Mouse (Mus musculus) ovary, postnatal 36 days (tissue): Measurements from ENCODE around the gene Utp14b.

Experiments
- DNase-seq: peaks from one replicate; pipeline ENCODE4 v3.0.0; 2022; ENCODE audit warnings: low spot score, mixed read lengths

Gene Utp14b

DNA sequence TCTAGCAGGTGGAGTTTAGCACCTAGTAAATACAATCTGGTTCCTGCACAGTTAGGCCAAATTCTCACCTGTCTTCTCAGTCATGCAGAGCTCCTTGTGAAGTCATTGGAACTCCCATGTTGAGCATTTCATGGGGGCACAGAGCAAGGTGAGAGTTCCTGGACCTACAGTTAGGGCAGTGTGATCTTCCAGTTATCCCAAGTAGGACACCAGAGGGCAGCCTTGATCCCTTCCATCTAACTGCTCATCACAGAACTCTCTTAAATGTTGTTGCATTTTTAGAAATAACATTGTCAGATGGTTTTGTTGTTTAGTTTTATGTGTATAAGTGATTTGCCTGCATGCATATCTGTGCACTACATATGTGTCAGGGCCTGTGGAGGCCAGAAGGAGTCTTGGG, 29.0 kb downstream of the Utp14b start:
- DNase-seq, result no peak

DNA sequence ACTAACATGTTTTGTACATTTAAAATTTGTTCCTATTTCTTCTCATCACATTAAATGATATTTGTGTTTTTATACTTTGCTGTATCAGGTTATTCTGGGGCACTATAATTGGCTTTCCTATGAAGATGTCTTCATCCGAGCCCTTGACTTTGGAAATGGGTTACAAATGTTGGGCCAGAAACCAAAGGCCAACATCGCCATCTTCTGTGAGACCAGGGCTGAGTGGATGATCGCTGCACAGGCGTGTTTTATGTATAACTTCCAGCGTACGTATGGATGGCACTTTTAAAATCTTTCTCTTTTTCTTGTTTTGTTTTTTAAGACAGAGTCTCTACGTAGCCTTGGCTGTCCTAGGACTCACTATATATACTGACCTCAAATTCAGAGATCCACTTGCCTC, 30.3 kb downstream of the Utp14b start:
- DNase-seq, result no peak

DNA sequence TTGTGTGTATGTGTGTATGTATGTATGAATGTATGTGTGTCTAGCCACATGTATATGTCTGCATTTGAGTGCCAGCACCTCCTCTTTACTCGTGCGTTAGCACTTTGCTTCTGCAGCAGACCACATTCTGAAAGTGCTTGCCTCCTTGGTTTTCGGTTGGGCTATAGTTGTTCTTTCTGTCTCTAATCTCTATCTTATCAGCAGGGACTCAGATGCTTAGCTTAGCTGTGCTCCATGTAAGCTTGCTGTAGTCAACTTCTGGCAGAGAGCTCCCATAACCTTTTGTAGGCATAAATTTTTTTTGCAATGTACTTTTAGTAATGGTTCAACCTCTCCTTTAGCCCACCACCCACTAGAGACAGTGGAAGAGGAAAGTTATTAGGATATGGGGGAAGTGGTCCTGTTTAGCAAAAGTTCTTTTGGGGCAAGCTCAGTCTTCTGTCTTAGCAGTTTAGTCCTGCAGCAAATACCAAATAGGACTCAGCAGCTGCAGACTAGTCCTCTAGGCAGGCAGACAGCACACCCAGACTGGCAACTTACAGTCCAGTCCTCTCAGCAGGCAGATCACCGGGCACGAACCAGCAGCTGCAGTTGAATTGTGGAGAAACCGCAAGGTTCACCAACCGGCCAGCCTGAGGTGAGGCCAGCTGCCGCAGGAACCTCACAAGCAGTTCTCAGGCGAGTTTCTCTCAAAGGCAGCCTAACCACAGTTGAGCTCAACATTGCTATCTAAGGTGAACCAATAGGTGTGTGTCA, 36.8 kb downstream of the Utp14b start:
- DNase-seq, result no peak

DNA sequence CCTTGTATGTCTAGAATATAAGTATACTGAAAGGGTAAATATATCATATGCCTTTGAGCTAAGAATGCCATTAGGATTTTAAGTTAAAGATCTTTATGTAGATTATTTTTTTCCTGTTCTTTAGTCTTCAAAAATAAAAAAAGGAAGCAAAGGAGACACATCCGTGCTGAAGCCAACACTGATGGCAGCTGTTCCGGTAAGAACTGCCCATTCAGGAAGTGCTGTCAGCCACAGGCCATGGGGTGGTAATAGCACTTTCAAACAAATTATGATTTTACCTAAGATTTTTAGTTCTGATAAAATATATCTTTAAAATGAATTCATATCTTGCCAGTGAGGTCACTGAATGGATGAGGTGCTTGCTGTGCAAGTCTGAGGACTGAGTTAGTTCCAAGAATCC, 38.5 kb downstream of the Utp14b start:
- DNase-seq, result no peak

DNA sequence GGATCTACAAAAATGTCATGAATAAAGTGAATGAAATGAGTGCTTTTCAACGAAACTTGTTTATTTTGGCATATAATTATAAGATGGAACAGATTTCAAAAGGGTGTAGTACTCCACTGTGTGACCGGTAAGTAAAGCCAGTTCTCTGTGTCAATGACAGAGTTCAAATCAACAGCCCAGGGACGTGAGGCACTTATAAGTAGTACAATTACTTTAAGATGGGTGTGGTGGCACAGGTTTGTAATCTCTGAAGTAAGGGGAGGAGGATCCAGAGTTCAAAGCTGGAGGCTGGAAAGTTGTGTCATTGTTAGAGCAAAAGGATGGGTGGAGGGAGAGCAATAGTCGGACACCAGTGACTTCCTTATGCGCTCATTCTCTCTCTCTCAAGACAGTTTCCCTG, 39.1 kb downstream of the Utp14b start:
- no peak for DNase-seq

DNA sequence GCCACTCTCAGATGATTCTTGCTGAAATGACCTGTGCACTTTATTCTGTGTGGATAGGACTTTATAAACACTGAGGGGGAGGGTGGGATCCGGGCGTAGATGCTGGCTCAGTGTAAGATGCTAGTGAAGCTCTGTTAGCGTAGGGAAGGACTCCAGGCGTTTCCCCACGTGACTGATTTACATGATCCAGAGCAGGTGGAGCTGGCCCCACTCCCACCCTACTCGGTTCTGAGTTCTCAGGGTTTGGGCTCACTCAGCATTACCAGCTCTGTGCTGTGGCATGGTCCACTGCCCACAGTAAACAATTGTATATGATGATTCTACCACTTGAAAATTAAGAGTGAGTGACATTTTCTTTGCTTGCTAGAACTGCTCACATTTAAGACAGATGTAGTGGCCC, 40.3 kb downstream of the Utp14b start:
- DNase-seq, result no peak

DNA sequence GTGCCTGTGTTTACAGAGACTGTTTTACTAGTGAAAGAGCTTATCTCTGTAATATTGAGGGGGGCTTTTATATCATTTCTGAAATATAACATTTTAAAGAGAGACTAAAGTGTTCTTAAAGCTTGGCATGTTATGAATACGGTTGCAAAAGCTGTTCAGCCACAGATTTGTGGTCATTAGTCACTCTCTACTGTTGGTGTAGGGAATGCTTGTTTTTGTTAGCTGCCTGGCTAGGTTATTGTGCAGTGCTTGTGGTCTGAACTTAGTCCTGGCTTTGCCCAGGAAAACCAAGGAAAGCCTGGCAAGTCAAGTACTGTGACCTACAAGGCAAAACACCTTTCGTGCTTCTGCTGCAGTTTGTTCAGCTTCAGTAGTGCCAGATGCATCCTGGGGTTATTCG, 43.9 kb downstream of the Utp14b start:
- no peak for DNase-seq

DNA sequence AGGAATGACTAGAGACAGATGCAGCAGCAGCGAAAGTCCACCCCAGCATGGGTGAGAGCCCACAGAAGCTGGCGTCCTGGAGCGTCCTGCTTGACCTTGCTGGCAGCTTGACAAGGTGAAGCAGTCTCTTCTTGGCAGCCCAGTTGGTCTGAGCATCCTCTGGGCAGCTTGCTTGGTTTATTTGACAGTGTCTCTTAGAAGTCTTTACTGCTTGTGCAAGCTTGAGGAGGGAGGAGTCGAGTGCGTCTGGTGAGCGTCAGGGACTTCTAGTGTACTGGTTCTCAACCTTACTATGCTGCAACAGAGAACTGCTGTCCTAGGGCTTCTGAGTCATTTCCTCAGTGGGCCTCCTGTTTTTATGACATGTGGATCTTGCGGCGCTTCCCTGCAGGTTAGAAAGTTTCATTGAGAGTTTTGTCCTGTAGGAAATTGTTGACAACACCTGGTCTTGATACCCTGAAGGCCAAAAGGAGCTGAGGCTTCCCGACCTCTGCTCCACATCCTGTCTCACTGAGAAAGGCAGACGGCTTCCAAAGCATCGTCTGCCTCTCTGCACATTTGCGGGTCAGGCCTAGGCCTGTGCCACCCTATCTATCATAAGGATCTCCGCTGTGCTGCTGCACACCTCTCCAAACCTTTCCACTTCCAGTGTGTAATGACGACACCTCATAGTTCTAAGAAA, 44.6 kb downstream of the Utp14b start:
- no peak for DNase-seq

DNA sequence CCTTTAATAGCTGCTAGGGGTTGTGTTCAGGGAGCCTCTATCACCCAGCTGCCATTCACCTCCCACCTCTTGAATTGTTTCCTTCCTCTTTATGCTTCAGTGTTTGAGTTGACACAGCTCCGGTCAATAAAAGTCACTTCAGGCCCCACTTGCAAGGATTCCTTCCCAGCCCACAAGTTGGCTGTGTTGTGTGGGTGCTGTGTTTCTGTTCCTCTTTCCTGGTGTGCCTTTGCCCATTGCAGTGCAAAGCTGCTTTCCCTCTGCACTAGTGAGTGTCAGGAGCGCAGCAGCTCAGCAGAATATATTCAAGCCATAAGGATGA, 45.1 kb downstream of the Utp14b start:
- DNase-seq, result no peak

DNA sequence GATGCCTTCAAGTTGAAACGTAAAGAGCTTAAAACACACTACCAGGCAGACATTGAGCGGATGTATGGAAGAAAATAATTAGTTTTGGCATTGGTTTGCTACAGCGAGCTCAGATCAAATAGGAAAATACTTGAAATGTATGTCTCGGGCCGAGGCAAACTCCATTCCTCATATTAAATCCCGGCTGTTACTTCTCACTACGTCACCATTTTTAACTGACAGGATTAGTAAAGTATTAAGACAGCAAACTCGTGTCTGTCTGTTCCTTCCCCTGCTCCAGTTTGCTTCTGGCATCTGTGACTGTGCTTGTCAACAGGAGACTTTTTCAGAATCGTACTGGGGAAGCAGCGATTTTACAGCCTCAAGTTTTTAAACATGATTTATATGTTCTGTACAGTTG, 48.5 kb downstream of the Utp14b start:
- DNase-seq, result no peak

DNA sequence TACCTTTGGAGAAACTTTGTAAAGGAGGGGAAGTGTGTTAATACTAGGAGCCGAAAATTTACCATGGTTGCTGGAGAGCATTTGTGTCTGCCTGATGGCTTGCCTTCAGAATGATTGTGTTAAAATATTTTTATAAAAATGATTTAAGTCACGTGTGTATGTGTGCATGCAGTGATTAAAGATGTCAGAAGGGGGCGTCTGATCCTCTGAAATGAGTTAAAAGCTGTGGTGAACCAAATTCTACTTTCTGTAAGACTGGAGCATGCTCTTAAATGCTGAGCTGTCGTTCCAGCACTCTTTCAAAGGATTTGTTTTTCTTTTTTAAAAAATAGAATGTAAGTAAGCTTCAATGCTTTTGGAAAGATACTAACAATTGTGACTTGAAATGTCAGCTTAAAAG, 49.4 kb downstream of the Utp14b start:
- no peak for DNase-seq

DNA sequence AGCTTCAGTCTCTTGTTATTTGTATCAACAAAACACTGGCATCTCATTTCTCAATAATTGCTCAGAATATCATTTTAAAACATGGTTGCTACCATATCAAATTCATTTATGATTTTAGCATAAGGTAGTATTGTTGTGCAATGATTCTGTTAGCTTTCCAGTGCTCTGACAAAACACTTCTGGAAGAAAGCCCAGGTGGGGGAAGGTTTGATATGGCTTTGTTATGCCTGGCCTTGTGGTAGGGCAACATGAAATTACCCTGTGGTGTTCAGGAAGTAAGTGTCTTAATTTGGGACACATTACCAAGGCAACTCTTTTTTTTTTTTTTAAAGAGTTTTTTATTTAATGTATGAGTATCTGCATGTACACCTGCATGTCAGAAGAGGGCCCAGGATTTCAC, 52.2 kb downstream of the Utp14b start:
- DNase-seq, result no peak

DNA sequence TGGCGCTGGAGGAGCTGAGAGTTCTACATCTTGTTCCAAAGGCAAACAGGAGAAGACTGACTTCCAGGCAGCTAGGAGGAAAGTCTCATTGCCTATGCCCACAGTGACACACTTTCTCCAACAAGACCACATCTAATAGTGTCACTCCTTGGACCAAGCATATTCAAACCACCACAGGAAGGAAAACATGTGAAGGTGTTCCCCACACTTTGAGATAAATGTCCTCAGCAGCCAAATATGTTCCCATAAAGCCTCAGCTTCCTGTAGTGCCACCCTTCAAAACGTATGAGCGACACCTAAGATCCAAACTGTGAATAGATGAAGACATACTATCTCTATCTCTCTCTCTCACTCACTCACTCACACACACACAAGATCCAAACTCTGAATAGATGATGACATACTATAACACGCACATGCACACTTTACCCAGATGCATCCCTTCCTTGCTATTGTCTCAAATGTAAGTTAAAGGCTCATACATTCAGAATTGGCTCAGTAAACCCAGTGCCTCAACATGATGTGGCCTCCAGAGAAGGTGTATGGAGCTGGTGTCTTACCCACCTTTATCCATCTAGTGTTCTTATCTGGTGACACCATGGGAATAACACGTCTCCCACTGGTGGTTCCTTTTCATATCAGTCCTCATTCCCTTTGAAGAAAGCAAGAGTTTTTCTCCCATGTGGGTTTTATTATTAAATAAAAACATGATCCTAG, 52.9 kb downstream of the Utp14b start:
- no peak for DNase-seq
